Mouse (Mus musculus) lung, postnatal 0 days (tissue): ENCODE data around the gene Prrc2b. TPM values are rescaled to one million over a fixed set of nuclear protein-coding genes. Genes with fewer than 3 reads are reported as not detected.
A peak's percentile ranks its signal among the peaks of the same experiment; 100 is the strongest.

ENCODE experiments used
- ATAC-seq: fragments of 200-750 bp; cut with Nextera tagmentation; 2 replicates; pipeline ENCODE4 v1.8.0; 2017; ENCODE audit warnings: moderate library complexity
- DNase-seq: peaks from one replicate; pipeline ENCODE4 v3.0.0-alpha.2; 2016; ENCODE audit warnings: low spot score
- H3K27ac ChIP-seq: fragments of 300-500 bp; sonication (generic); 2 replicates; pipeline ENCODE4 v1.5.1; 2014; ENCODE audit warnings: antibody characterized with exemption, mild to moderate bottlenecking, low read length, mixed read lengths
- H3K27me3 ChIP-seq: fragments of 300-500 bp; sonication (generic); replicated peaks from 2 replicates; pipeline ENCODE4 v1.6.1; 2014; ENCODE audit warnings: low read length, mixed read lengths; ENCODE audit not compliant: insufficient read depth
- H3K36me3 ChIP-seq: fragments of 300-500 bp; sonication (generic); 2 replicates; pipeline ENCODE4 v1.6.1; 2014; ENCODE audit warnings: low read length, mixed read lengths; ENCODE audit not compliant: insufficient read depth
- H3K4me1 ChIP-seq: fragments of 300-500 bp; sonication (generic); 2 replicates; pipeline ENCODE4 v1.6.1; 2014; ENCODE audit warnings: antibody characterized with exemption, low read depth, low read length, mixed read lengths; ENCODE audit not compliant: insufficient read depth
- H3K4me2 ChIP-seq: fragments of 300-500 bp; sonication (generic); replicated peaks from 2 replicates; pipeline ENCODE4 v1.6.1; 2014; ENCODE audit warnings: low read depth, mild to moderate bottlenecking, low read length, moderate library complexity, mixed read lengths
- H3K4me3 ChIP-seq: fragments of 300-500 bp; sonication (generic); 2 replicates; pipeline ENCODE4 v1.5.1; 2014; ENCODE audit warnings: low read depth, low read length
- H3K9ac ChIP-seq: fragments of 300-500 bp; sonication (generic); replicated peaks from 2 replicates; pipeline ENCODE4 v1.6.1; 2014; ENCODE audit warnings: low read depth, mild to moderate bottlenecking
- H3K9me3 ChIP-seq: fragments of 300-500 bp; sonication (generic); 2 replicates; pipeline ENCODE4 v1.6.1; 2016; ENCODE audit warnings: low read length, mixed read lengths
- CTCF ChIP-seq: IDR thresholded peaks from 2 replicates; pipeline ENCODE4 v1.5.1; 2016; ENCODE audit warnings: antibody characterized with exemption, mild to moderate bottlenecking
- EP300 ChIP-seq: IDR thresholded peaks from 2 replicates; pipeline ENCODE4 v1.6.1; 2016; ENCODE audit warnings: antibody characterized with exemption, mild to moderate bottlenecking, control low read depth
- WGBS: fragments of 180-500 bp; shearing (Covaris S2); extraction: QIAGEN DNeasy Blood & Tissue Kit; methylation state at CpG from one replicate; pipeline ENCODE4 v1.1.7; 2014; 5-methylcytosine and 5-hydroxymethylcytosine counted together
- polyA plus RNA-seq: library from polyadenylated mRNA; unstranded; fragments of >200 nt; fragmentation: Nextera tagmentation; extraction: Ambion mirVana; gene quantifications from 2 replicates; pipeline ENCODE4 v1.2.1, GENCODE M21; 2015

Prrc2b gene
- polyA plus RNA-seq, 1 experiment from 2014 or later = 21.2 TPM

- Histone ChIP-seq H3K27ac (peak overlapping the region; percentile 99; the same call in 1 of the 2 replicates), H3K4me1 (peaks cover 48% of the 10 kb centered on the region), H3K9ac (no peak overlapping the region), H3K9me3 (no peaks in the 10 kb centered on the region), H3K4me2 (peak overlapping the region; percentile 25; the same call in 1 of the 2 replicates), H3K36me3 (no peaks in the 10 kb centered on the region), H3K4me3 (no peak overlapping the region), H3K27me3 (no peaks in the 10 kb centered on the region)
- DNase-seq (no peak), ATAC-seq (no peak)
- TF ChIP-seq EP300 = no peak
- TF ChIP-seq CTCF = peak; percentile 11; the same call in 1 of the 2 replicates
- 28% methylated on average over 7 of the region's 7 CpGs for WGBS
Measured at GRCm38 (mm10) chr2:32154998-32155541, 4.2 kb downstream of the Prrc2b start.

DNA sequence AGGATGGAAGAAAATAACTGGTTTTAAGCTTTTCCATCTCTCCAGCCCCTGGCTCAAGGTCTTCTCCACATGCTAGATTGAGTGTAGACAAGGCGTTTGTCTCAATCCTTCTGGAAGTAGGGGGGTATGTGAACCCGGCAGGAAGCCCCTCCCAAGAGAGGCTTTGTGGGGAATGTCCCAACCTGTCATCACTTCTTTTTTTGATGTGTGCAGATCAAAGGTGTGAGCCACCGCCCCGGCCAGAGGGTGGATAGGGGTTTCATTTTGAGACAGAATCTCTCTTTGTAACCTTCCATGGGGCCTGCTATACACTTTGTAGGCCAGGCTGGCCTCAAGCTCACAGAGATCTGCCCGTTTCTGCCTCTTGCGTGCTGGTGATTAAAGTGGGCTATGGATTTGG lies 4.7 kb downstream of the Prrc2b start:
- Histone ChIP-seq H3K4me3 (no peak overlapping the region), H3K9ac (no peak overlapping the region), H3K27ac (peak overlapping the region; percentile 99), H3K36me3 (no peaks in the 10 kb centered on the region), H3K4me2 (no peak overlapping the region), H3K27me3 (no peaks in the 10 kb centered on the region), H3K9me3 (no peaks in the 10 kb centered on the region), H3K4me1 (peaks cover 51% of the 10 kb centered on the region)
- ATAC-seq = no peak
- WGBS = 36% methylated on average over 6 of the region's 6 CpGs
- TF ChIP-seq CTCF = no peak
- TF ChIP-seq EP300 = no peak
- DNase-seq = no peak

DNA sequence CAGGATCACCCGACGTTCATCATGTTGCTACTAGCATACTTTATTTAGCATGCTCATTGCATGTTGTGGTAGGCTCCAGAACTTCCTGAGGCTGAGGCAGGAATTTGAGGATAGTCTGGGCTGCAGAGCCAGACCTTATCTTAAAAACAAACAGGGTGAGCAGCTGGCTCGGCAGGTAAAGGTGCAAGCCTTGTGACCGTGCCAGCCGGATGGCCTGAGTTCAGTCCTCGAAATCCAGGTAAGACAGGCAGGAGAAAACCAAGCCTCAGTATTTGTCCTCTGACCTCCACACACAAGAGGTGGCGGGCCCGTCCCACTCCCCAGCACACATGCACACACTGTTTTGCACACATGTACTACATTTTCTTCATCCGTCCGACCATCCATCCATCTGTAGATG lies 5.8 kb downstream of the Prrc2b start:
- H3K27ac ChIP-seq = peak overlapping the region; percentile 39
- TF ChIP-seq CTCF (no peak), EP300 (no peak)
- 23% methylated on average over 10 of the region's 10 CpGs for WGBS
- no peak for DNase-seq
- no peak overlapping the region for H3K9ac ChIP-seq
- H3K4me3 ChIP-seq = no peak overlapping the region
- H3K4me2 ChIP-seq = no peak overlapping the region
- peaks cover 52% of the 10 kb centered on the region for H3K4me1 ChIP-seq
- H3K9me3 ChIP-seq = no peaks in the 10 kb centered on the region
- no peak for ATAC-seq
- no peaks in the 10 kb centered on the region for H3K36me3 ChIP-seq
- no peaks in the 10 kb centered on the region for H3K27me3 ChIP-seq

DNA sequence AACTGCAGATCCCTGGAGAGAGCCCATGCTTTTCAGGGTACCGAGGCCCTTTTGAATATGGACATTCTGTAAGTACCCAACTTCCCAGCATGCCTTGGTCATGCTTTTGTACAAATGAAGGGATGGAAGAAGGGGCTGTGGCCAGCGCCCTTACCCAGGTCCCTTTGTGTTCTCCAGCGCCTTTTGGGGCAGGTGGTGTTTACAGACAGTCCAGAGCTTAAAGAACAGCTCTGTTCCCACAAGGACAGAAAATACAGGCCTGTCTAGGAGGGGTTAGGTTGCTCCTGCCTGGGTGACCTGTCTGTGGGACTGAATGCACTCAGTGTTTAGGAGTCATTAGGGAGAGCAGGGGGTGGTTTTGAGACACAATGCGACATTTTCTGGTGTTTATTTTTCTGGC lies 6.4 kb downstream of the Prrc2b start:
- H3K9ac ChIP-seq = peak overlapping the region; percentile 19; the same call in 1 of the 2 replicates
- no peak overlapping the region for H3K4me2 ChIP-seq
- ATAC-seq (no peak), DNase-seq (no peak)
- no peaks in the 10 kb centered on the region for H3K36me3 ChIP-seq
- H3K27me3 ChIP-seq = no peaks in the 10 kb centered on the region
- no peaks in the 10 kb centered on the region for H3K9me3 ChIP-seq
- no peak overlapping the region for H3K4me3 ChIP-seq
- peak overlapping the region; percentile 39 for H3K27ac ChIP-seq
- WGBS = 21% methylated on average over 4 of the region's 4 CpGs
- TF ChIP-seq CTCF (no peak), EP300 (no peak)
- H3K4me1 ChIP-seq = peaks cover 52% of the 10 kb centered on the region

DNA sequence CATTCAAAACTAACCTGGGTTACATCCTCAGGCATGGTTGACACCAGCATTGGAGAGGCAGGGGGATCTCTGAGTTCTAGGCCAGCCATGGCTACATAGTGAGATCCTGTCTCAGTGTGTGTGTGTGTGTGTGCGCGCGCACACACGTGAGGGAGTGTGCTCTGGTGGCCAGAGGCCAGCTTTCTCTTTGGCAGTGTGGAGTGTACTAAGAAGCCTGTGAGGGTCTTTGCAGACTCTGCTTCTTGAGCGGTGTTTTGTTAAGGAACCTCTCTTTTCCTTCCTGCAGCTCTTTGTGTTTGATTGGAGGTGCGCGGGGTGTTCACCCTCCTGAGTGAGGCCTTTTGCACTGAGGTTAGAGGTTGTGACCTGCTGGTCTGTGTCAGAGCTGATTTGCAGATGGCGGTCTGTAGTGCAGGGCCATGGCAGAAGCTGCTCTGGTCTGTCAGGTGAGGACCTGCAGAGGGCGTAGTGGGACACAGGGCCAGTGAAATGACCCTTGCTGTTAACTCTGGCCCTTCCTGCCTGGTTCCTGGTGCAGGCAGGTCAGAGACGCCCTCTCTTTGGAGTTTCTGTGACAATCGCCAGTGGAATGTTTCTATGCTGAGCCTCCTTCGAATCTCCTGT lies 7.8 kb downstream of the Prrc2b start:
- TF ChIP-seq EP300 (no peak), CTCF (peak; percentile 55)
- no peak for ATAC-seq

GRCm38 (mm10) chr2:32160525-32160924 lies 9.6 kb downstream of the Prrc2b start:
- no peak for ATAC-seq

More for the DNA sequence above, 7.8 kb downstream of the Prrc2b start:
- Histone ChIP-seq H3K9ac (no peak overlapping the region), H3K36me3 (no peaks in the 10 kb centered on the region), H3K4me3 (no peak overlapping the region), H3K9me3 (no peaks in the 10 kb centered on the region), H3K27ac (no peak overlapping the region), H3K4me2 (no peak overlapping the region), H3K27me3 (no peaks in the 10 kb centered on the region), H3K4me1 (peaks cover 47% of the 10 kb centered on the region)
- 48% methylated on average over 12 of the region's 12 CpGs for WGBS
- no peak for DNase-seq

More at GRCm38 (mm10) chr2:32160525-32160924, 9.6 kb downstream of the Prrc2b start:
- no peak overlapping the region for H3K4me2 ChIP-seq
- no peak for TF ChIP-seq EP300
- TF ChIP-seq CTCF = no peak
- no peak for DNase-seq
- H3K4me3 ChIP-seq = no peak overlapping the region
- no peak overlapping the region for H3K27ac ChIP-seq
- H3K27me3 ChIP-seq = no peaks in the 10 kb centered on the region
- H3K36me3 ChIP-seq = no peaks in the 10 kb centered on the region
- no peaks in the 10 kb centered on the region for H3K9me3 ChIP-seq
- H3K4me1 ChIP-seq = peaks cover 45% of the 10 kb centered on the region
- WGBS = 72% methylated on average over 3 of the region's 3 CpGs
- no peak overlapping the region for H3K9ac ChIP-seq
